In genomic region chr2:120098781-120099202, GRCm38 (mm10) we compare ENCODE assay signal across 12 mouse cellular contexts. TPM values are rescaled to one million over a fixed set of nuclear protein-coding genes. Genes with fewer than 3 reads are reported as not detected.
DNase-seq lines count a peak whose midpoint lies in the region; ATAC-seq lines count a peak whose summit lies in the region.
"Had no signal": no experiment of that assay in that cellular context is flagged by ENCODE, and none has a peak within 500 bp of the region (broad histone marks: within the 10 kb centered on the region; RNA-seq: fewer than 3 reads in every experiment).

No protein-coding gene starts in this region.

- no peak overlapping the region for H3K4me3 ChIP-seq in limb, embryonic 15.5 days

- H3K9ac ChIP-seq in limb, embryonic 15.5 days = no peak overlapping the region

- H3K4me1 ChIP-seq in limb, embryonic 15.5 days = peaks cover 13% of the 10 kb centered on the region; the same call in 1 of the 2 replicates

- H3K4me2 ChIP-seq in limb, embryonic 15.5 days = no peak overlapping the region
- H3K4me2 ChIP-seq: midbrain, embryonic 11.5 days had no signal

- H3K27me3 ChIP-seq in limb, embryonic 15.5 days = no peaks in the 10 kb centered on the region

- no peaks in the 10 kb centered on the region for H3K9me3 ChIP-seq in limb, embryonic 15.5 days

- DNase-seq in heart, adult 18-20 months = peak; percentile 68 to 75
- DNase-seq in heart, postnatal 25 days (ENCODE audit: low spot score) = no peak
- peak; percentile 67 for DNase-seq in NIH3T3 (ENCODE audit: low read depth)
- peak; percentile 69 to 75 for DNase-seq in heart, adult 9 months (ENCODE audit: low spot score in 2 of 2)
- DNase-seq in adrenal gland, postnatal 10 days = no peak
- DNase-seq in thymus, postnatal 36 days = no peak
- no peak for DNase-seq in adipocyte (ENCODE audit: low spot score)
- DNase-seq: cerebellum, adult 9-10 months; gastrocnemius, postnatal 14 days had no signal

- 56% methylated on average over 8 of the region's 8 CpGs for WGBS in limb, embryonic 15.5 days

- intact Hi-C loops in heart, postnatal 25 days (cut with DNase I) = no loop called here

- no peak; the same call in 1 of the 2 replicates for ATAC-seq in limb, embryonic 15.5 days (ENCODE audit: insufficient number of reproducible peaks, low FRiP score, low TSS enrichment, low read depth)
- ATAC-seq: hindbrain, embryonic 16.5 days had no signal

- H3K36me3 ChIP-seq in limb, embryonic 15.5 days = no peaks in the 10 kb centered on the region

- H3K27ac ChIP-seq in limb, embryonic 15.5 days = peak overlapping the region; percentile 6; the same call in 1 of the 2 replicates

RNA-seq across cellular contexts. Expression of gene Ehd4, which starts 55.6 kb away (rescaled TPM):
- total RNA-seq in heart, adult 18-20 months (2021) = 100 to 1,000 TPM; 382 to 400 TPM
- 100 to 1,000 TPM; 377 to 459 TPM for total RNA-seq in heart, postnatal 25 days (2021)
- polyA plus RNA-seq in limb, embryonic 15.5 days (2015; fragmentation: Nextera tagmentation; extraction: Ambion mirVana) = 60.6 and 97.0 TPM in 2 replicates
- total RNA-seq in adrenal gland, postnatal 10 days (2021) = 10 to 100 TPM; 38.0 to 39.6 TPM

Comparison
In these comparisons a context has a peak if more than half of its experiments do, and no peak if none do; other contexts are left out.
1. DNase-seq: peak in heart, adult 18-20 months (2 of 2), NIH3T3 (single experiment) and heart, adult 9 months (2 of 2); none in heart, postnatal 25 days (single experiment), adrenal gland, postnatal 10 days (single experiment), thymus, postnatal 36 days (0 of 2) and adipocyte (single experiment).
2. RNA of gene Ehd4, which starts 55.6 kb away (total RNA-seq): 377 to 459 TPM in heart, postnatal 25 days and 382 to 400 TPM in heart, adult 18-20 months; 38.0 to 39.6 TPM in adrenal gland, postnatal 10 days; every median in the first group is over 4 times any median in the second.